Mouse (Mus musculus) forebrain, embryonic 12.5 days (tissue): Measurements from ENCODE around the gene Bmx. TPM values are rescaled to one million over a fixed set of nuclear protein-coding genes. Genes with fewer than 3 reads are reported as not detected.

Source experiments
- ATAC-seq: fragments of 200-750 bp; cut with Nextera tagmentation; 2 replicates; pipeline ENCODE4 v1.8.0; 2017; ENCODE audit warnings: moderate TSS enrichment; ENCODE audit not compliant: low FRiP score
- H3K27ac ChIP-seq: fragments of 300-500 bp; sonication (generic); 2 replicates; pipeline ENCODE4 v1.5.1; 2016; ENCODE audit warnings: mild to moderate bottlenecking
- H3K27me3 ChIP-seq: fragments of 300-500 bp; sonication (generic); 2 replicates; pipeline ENCODE4 v1.6.1; 2016; ENCODE audit warnings: mild to moderate bottlenecking
- H3K36me3 ChIP-seq: fragments of 300-500 bp; sonication (generic); replicated peaks from 2 replicates; pipeline ENCODE4 v1.6.1; 2016; ENCODE audit warnings: mild to moderate bottlenecking
- H3K4me1 ChIP-seq: fragments of 300-500 bp; sonication (generic); 2 replicates; pipeline ENCODE4 v1.6.1; 2016
- H3K4me2 ChIP-seq: fragments of 300-500 bp; sonication (generic); 2 replicates; pipeline ENCODE4 v1.6.1; 2016; ENCODE audit warnings: mild to moderate bottlenecking, moderate library complexity
- H3K4me3 ChIP-seq: fragments of 300-500 bp; sonication (generic); replicated peaks from 2 replicates; pipeline ENCODE4 v1.5.1; 2016; ENCODE audit warnings: mild to moderate bottlenecking
- H3K9ac ChIP-seq: fragments of 300-500 bp; sonication (generic); 2 replicates; pipeline ENCODE4 v1.6.1; 2016; ENCODE audit warnings: mild to moderate bottlenecking
- H3K9me3 ChIP-seq: fragments of 300-500 bp; sonication (generic); 2 replicates; pipeline ENCODE4 v1.6.1; 2016
- WGBS: fragments of 180-500 bp; shearing (Covaris S2); methylation state at CpG from one replicate; pipeline ENCODE4 v1.1.7; 2016; 5-methylcytosine and 5-hydroxymethylcytosine counted together
- polyA plus RNA-seq: library from polyadenylated mRNA; unstranded; fragments of >200 nt; fragmentation: Nextera tagmentation; extraction: Ambion mirVana; gene quantifications from 2 replicates; pipeline ENCODE4 v1.2.1, GENCODE M21; 2016

The Bmx gene
- polyA plus RNA-seq, 1 experiment from 2014 or later: 0.15 TPM

DNA sequence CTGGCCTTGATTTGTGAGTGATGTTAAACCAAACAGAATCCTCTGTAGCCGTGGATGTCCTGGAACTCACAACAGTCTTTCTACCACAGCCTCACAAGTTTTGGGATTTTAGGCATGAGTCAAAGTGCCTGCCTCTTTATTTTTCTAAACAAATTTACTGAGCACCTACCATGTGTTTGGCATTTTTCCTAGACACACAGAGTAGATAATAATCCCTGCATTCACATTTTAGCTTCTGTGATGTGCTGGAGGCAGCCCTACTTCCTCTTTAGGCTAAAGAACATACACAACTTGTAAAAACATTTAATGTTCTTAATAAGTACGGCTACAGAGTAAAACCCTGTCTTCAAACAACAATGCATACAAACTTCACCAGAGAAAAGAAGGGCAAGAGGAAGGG, 87.0 kb downstream of the Bmx start:
- WGBS: 77% methylated on average over 2 of the region's 2 CpGs

DNA sequence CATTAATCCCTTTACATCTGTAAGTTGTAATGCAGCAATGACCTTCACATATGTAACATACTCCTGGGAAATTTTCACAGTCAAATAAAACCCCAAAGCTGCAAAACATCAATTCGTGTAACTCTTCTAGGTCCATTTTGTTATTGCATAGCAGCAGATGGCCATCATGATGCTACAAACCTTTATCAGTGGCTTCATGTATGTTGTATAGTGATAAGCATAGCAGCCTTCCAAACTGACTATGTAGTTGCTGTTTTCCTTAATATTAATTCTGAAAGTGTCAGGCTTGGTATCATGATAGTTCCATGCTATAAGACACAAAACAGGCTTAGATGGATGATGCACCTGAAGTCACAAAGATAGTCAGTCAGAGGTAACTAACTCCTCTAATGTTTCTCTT, 93.3 kb downstream of the Bmx start:
- ATAC-seq: no peak
- no peak overlapping the region for H3K4me2 ChIP-seq
- H3K4me1 ChIP-seq: no peaks in the 10 kb centered on the region
- no peak overlapping the region for H3K4me3 ChIP-seq
- no peak overlapping the region for H3K9ac ChIP-seq
- WGBS: 90% methylated on average over 1 of the region's 1 CpGs
- no peaks in the 10 kb centered on the region for H3K36me3 ChIP-seq
- H3K27me3 ChIP-seq: peaks cover 17% of the 10 kb centered on the region; the same call in 1 of the 2 replicates
- H3K27ac ChIP-seq: no peak overlapping the region
- H3K9me3 ChIP-seq: no peaks in the 10 kb centered on the region

More for the DNA sequence above, 87.0 kb downstream of the Bmx start:
- Histone ChIP-seq H3K9me3 (no peaks in the 10 kb centered on the region), H3K4me1 (no peaks in the 10 kb centered on the region), H3K4me3 (no peak overlapping the region), H3K27me3 (peaks cover 15% of the 10 kb centered on the region; the same call in 1 of the 2 replicates), H3K9ac (no peak overlapping the region), H3K36me3 (no peaks in the 10 kb centered on the region), H3K4me2 (no peak overlapping the region), H3K27ac (no peak overlapping the region)
- no peak for ATAC-seq

DNA sequence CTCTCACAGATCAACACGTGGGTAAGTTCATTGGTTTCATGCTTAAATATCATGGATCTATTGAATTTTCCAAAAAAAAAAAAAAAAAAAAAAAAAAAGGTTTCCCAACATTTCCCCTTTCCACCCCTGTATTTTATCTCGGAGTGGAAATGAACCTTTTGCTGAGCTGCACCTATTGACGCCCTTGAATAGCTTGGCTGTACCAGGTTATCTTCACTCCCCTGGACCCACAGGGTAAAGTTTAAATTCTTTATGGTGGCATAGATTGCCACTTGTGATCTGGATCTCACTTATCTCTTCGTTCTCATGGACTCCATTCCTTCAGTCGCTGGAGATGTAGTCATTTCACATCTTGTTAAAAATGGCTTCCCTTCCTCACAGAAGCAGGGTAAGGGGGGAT, 103.4 kb downstream of the Bmx start:
- no peak overlapping the region for H3K27ac ChIP-seq
- no peak for ATAC-seq
- 83% methylated on average over 5 of the region's 5 CpGs for WGBS
- no peaks in the 10 kb centered on the region for H3K4me1 ChIP-seq
- no peaks in the 10 kb centered on the region for H3K36me3 ChIP-seq
- H3K4me3 ChIP-seq: no peak overlapping the region
- no peaks in the 10 kb centered on the region for H3K9me3 ChIP-seq
- peaks cover 5% of the 10 kb centered on the region; the same call in 1 of the 2 replicates for H3K27me3 ChIP-seq
- H3K4me2 ChIP-seq: no peak overlapping the region
- H3K9ac ChIP-seq: no peak overlapping the region

DNA sequence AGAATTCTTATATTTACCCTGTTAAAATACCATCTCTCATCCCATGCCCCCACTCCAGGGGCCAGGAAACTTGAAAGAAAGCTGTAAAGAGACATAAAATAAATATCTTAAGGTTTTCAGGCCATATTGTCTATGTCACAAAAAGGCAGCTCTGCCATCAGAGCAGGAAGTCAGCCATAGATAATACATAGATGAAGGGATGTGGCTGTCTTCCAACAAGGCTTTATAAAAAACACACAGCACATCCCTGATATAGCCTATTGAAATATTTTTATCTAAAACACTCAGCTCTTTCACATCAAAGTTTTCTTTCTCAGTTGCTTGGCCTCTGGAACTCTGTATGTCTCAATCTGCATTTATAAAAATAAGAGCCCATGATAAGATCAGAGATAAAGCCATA, 104.4 kb downstream of the Bmx start:
- ATAC-seq: no peak
- Histone ChIP-seq H3K4me3 (no peak overlapping the region), H3K27me3 (peaks cover 7% of the 10 kb centered on the region; the same call in 1 of the 2 replicates), H3K36me3 (no peaks in the 10 kb centered on the region), H3K9ac (no peak overlapping the region), H3K27ac (no peak overlapping the region), H3K9me3 (no peaks in the 10 kb centered on the region), H3K4me1 (no peaks in the 10 kb centered on the region), H3K4me2 (no peak overlapping the region)

DNA sequence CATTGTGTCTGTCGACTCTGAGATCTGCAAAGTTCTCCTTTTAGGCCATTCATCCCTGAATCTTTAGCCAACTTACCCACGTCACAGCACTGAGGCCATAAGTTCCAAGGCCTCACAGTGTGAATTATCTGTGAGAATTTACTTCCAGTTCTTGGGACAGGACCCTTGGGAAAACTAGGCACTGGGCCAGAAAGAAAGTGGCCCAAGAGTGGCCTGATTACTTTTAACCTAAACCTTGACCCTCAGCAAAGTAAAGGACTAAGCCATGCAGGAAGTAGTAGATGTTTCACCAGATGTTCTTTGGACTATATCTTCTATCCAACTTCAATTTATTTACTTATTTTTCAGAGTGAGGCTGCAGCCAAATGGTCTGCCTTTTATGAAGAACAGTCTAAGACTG, 105.3 kb downstream of the Bmx start:
- Histone ChIP-seq H3K4me1 (no peaks in the 10 kb centered on the region), H3K27me3 (peaks cover 11% of the 10 kb centered on the region; the same call in 1 of the 2 replicates), H3K27ac (no peak overlapping the region), H3K4me2 (no peak overlapping the region), H3K4me3 (no peak overlapping the region), H3K9ac (no peak overlapping the region), H3K9me3 (no peaks in the 10 kb centered on the region), H3K36me3 (no peaks in the 10 kb centered on the region)
- 74% methylated on average over 2 of the region's 2 CpGs for WGBS
- ATAC-seq: no peak

DNA sequence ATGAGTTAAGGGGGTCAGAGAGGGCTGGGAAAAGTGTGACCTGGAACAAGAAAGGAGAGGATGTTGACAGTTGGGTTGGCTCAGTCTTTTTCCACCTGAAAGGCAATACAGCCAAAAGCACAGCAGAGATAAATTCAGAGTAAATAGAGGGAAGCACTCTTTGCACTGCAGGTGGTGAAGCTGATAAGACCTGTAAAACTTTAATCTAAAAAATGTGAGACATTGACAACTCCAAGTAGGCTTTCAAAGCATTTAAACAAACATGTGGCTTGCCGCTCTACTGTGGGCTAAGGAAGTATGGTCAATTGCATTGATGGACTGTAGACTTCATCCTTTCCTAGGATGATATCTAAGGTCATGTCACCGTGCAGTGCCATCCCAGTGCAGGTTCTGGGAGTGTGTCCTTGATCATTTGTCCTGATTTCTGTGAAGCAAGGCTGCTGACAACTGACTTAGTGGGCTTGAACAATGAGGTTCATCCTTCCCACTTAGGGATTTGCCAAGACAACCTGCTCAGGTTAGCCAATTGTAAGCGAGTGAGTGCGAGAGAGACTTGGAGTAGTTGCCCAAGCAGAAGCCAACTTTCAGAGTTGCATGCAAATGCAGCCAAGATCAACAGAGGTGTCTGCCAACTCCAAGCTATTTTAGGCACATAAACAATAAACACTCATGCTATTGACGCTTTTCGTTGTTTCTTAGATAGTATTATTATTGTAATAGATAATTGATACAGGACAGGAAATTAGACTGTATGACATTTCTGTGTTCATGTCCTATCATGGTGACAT, 112.3 kb downstream of the Bmx start:
- no peak for ATAC-seq
- no peak overlapping the region for H3K4me2 ChIP-seq
- H3K36me3 ChIP-seq: no peaks in the 10 kb centered on the region
- no peak overlapping the region for H3K27ac ChIP-seq
- H3K9me3 ChIP-seq: no peaks in the 10 kb centered on the region
- H3K27me3 ChIP-seq: peaks cover 11% of the 10 kb centered on the region
- 88% methylated on average over 6 of the region's 6 CpGs for WGBS
- no peaks in the 10 kb centered on the region for H3K4me1 ChIP-seq
- no peak overlapping the region for H3K4me3 ChIP-seq
- H3K9ac ChIP-seq: no peak overlapping the region

Other genes with a start within 250 kb of the Bmx start
- 0.19 and 0.42 TPM in 2 replicates for gene Car5b, start 230.2 kb downstream of the Bmx start, polyA plus RNA-seq
- 45.2 and 46.6 TPM in 2 replicates for gene Siah1b, start 181.7 kb downstream of the Bmx start, polyA plus RNA-seq
- 0.15 TPM in 1 of 2 replicates, not detected in the other for gene Cltrn, start 169.4 kb downstream of the Bmx start, polyA plus RNA-seq
- gene Ace2, start 118.9 kb downstream of the Bmx start, polyA plus RNA-seq: 0.08 and 0.22 TPM in 2 replicates
- 5.6 and 6.1 TPM in 2 replicates for gene Pir, start 11.2 kb upstream of the Bmx start, polyA plus RNA-seq
- gene Vegfd, start 115.2 kb upstream of the Bmx start, polyA plus RNA-seq: 0.77 TPM in 2 replicates
- 12.9 and 14.2 TPM in 2 replicates for gene Piga, start 161.6 kb upstream of the Bmx start, polyA plus RNA-seq
- not detected in 2 replicates for gene Asb11, start 178.8 kb upstream of the Bmx start, polyA plus RNA-seq
- gene Asb9, start 248.1 kb upstream of the Bmx start, polyA plus RNA-seq: 0.35 and 0.38 TPM in 2 replicates